Mouse (Mus musculus) forebrain, embryonic 13.5 days (tissue): ENCODE measurements around the gene Rab19. TPM values are rescaled to one million over a fixed set of nuclear protein-coding genes. Genes with fewer than 3 reads are reported as not detected.
"Not testable (repeated sequence)": the region's sequence is repeated elsewhere in the genome, so short reads cannot be mapped to it uniquely, and the experiment has no call there.

Source experiments
- ATAC-seq: fragments of 200-750 bp; cut with Nextera tagmentation; 2 replicates; pipeline ENCODE4 v1.8.0; 2017
- H3K27ac ChIP-seq: fragments of 300-500 bp; sonication (generic); 2 replicates; pipeline ENCODE4 v1.5.1; 2015; ENCODE audit warnings: inconsistent platforms, mild to moderate bottlenecking, moderate library complexity
- H3K27me3 ChIP-seq: fragments of 300-500 bp; sonication (generic); 2 replicates; pipeline ENCODE4 v1.6.1; 2015; ENCODE audit warnings: mild to moderate bottlenecking, inconsistent platforms
- H3K36me3 ChIP-seq: fragments of 300-500 bp; sonication (generic); 2 replicates; pipeline ENCODE4 v1.6.1; 2015; ENCODE audit warnings: mild to moderate bottlenecking, inconsistent platforms; ENCODE audit not compliant: poor library complexity, severe bottlenecking
- H3K4me1 ChIP-seq: fragments of 300-500 bp; sonication (generic); 2 replicates; pipeline ENCODE4 v1.6.1; 2015; ENCODE audit warnings: inconsistent platforms
- H3K4me2 ChIP-seq: fragments of 300-500 bp; sonication (generic); 2 replicates; pipeline ENCODE4 v1.6.1; 2015; ENCODE audit warnings: inconsistent platforms, mild to moderate bottlenecking, moderate library complexity
- H3K4me3 ChIP-seq: fragments of 300-500 bp; sonication (generic); 2 replicates; pipeline ENCODE4 v1.5.1; 2015; ENCODE audit warnings: mild to moderate bottlenecking, inconsistent platforms
- H3K9ac ChIP-seq: fragments of 300-500 bp; sonication (generic); 2 replicates; pipeline ENCODE4 v1.6.1; 2015; ENCODE audit warnings: mild to moderate bottlenecking, inconsistent platforms
- H3K9me3 ChIP-seq: fragments of 300-500 bp; sonication (generic); replicated peaks from 2 replicates; pipeline ENCODE4 v1.6.1; 2016; ENCODE audit warnings: inconsistent platforms
- WGBS: fragments of 180-500 bp; shearing (Covaris S2); methylation state at CpG from one replicate; pipeline ENCODE4 v1.1.7; 2015; 5-methylcytosine and 5-hydroxymethylcytosine counted together
- polyA plus RNA-seq: library from polyadenylated mRNA; unstranded; fragments of >200 nt; fragmentation: Nextera tagmentation; extraction: Ambion mirVana; gene quantifications from 2 replicates; pipeline ENCODE4 v1.2.1, GENCODE M21; 2015

The Rab19 gene
- polyA plus RNA-seq, 1 experiment from 2014 or later: 0.31 TPM

GRCm38 (mm10) chr6:39434111-39434885, 53.3 kb downstream of the Rab19 start:
- Histone ChIP-seq H3K36me3 (no peaks in the 10 kb centered on the region), H3K9me3 (no peaks in the 10 kb centered on the region), H3K27ac (no peak overlapping the region), H3K4me3 (no peak overlapping the region), H3K4me1 (no peaks in the 10 kb centered on the region), H3K4me2 (no peak overlapping the region), H3K9ac (no peak overlapping the region), H3K27me3 (no peaks in the 10 kb centered on the region)
- 83% methylated on average over 2 of the region's 2 CpGs for WGBS
- ATAC-seq: no peak

- no peaks in the 10 kb centered on the region for H3K27me3 ChIP-seq
- no peak overlapping the region for H3K4me3 ChIP-seq
- no peak overlapping the region for H3K9ac ChIP-seq
- no peaks in the 10 kb centered on the region for H3K4me1 ChIP-seq
- WGBS: 15% methylated on average over 2 of the region's 2 CpGs
- H3K9me3 ChIP-seq: no peaks in the 10 kb centered on the region
- H3K27ac ChIP-seq: no peak overlapping the region
- no peak for ATAC-seq
- H3K36me3 ChIP-seq: no peaks in the 10 kb centered on the region
- no peak overlapping the region for H3K4me2 ChIP-seq
Measured at GRCm38 (mm10) chr6:39434886-39435492, 54.0 kb downstream of the Rab19 start.

DNA sequence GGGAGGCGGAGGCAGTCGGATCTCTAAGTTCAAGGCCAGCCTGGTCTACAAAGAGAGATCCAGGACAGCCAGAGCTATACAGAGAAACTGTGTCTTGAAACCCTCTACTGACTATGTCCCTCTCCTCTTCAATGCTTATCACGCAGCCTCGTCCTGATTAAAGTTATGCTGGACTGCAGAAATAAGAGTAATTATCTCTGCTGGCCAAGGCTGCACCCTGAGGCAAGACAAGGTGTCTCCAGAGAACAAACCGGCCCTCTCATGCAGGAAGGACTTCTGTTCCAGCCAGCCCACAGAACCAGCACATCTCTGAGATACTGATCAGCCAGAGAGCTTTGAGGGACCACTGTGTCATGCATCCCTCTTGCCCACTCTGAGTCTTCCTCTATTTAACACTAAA, 54.9 kb downstream of the Rab19 start:
- Histone ChIP-seq H3K4me3 (no peak overlapping the region), H3K4me2 (no peak overlapping the region), H3K4me1 (no peaks in the 10 kb centered on the region), H3K9ac (no peak overlapping the region), H3K27me3 (no peaks in the 10 kb centered on the region), H3K27ac (no peak overlapping the region), H3K9me3 (no peaks in the 10 kb centered on the region), H3K36me3 (no peaks in the 10 kb centered on the region)
- ATAC-seq: no peak
- 87% methylated on average over 5 of the region's 5 CpGs for WGBS

DNA sequence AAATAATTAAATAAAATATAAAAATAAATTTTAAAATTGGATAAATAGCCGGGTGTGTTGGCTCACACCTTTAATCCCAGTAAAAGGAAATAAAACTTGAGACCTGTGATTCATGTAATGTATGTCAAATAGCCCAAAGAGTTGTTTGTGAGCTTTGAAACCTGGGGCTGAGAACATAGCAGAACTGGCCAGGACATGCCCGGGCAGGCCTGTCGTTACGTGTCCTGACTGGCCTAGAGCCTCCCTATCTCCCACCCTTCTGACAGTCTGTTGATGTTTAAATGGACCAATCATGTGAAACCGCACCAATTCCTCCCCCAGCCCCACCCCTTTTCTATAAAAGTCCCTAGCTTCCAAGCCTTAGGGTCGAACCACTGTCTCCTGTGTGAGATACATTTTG, 56.5 kb downstream of the Rab19 start:
- not testable (repeated sequence) for H3K9me3 ChIP-seq, H3K36me3 ChIP-seq, H3K27ac ChIP-seq, H3K4me1 ChIP-seq, H3K4me3 ChIP-seq, H3K4me2 ChIP-seq, ATAC-seq, H3K27me3 ChIP-seq, H3K9ac ChIP-seq
- WGBS: 95% methylated on average over 6 of the region's 6 CpGs

Other genes starting within 250 kb of the Rab19 start
- 9.6 and 10.4 TPM in 2 replicates for gene Kdm7a, start 174.4 kb upstream of the Rab19 start, polyA plus RNA-seq
- gene Slc37a3, start 3.5 kb upstream of the Rab19 start, polyA plus RNA-seq: 53.5 and 56.3 TPM in 2 replicates
- 171 and 175 TPM in 2 replicates for gene Mkrn1, start 39.3 kb downstream of the Rab19 start, polyA plus RNA-seq
- 19.6 and 22.8 TPM in 2 replicates for gene Dennd2a, start 176.7 kb downstream of the Rab19 start, polyA plus RNA-seq
- gene Adck2, start 192.7 kb downstream of the Rab19 start, polyA plus RNA-seq: 35.7 and 39.0 TPM in 2 replicates
- 0.79 TPM in 1 of 2 replicates, not detected in the other for gene Gm42420, start 204.6 kb downstream of the Rab19 start, polyA plus RNA-seq
- gene Ndufb2, start 211.4 kb downstream of the Rab19 start, polyA plus RNA-seq: 325 and 354 TPM in 2 replicates